Mouse (Mus musculus): ENCODE results near the gene Lrmda. TPM values are rescaled to one million over a fixed set of nuclear protein-coding genes. Genes with fewer than 3 reads are reported as not detected.

Lrmda gene
- total RNA-seq, 2 experiments from 2014 or later: 0.27 TPM; not detected in 1

DNA sequence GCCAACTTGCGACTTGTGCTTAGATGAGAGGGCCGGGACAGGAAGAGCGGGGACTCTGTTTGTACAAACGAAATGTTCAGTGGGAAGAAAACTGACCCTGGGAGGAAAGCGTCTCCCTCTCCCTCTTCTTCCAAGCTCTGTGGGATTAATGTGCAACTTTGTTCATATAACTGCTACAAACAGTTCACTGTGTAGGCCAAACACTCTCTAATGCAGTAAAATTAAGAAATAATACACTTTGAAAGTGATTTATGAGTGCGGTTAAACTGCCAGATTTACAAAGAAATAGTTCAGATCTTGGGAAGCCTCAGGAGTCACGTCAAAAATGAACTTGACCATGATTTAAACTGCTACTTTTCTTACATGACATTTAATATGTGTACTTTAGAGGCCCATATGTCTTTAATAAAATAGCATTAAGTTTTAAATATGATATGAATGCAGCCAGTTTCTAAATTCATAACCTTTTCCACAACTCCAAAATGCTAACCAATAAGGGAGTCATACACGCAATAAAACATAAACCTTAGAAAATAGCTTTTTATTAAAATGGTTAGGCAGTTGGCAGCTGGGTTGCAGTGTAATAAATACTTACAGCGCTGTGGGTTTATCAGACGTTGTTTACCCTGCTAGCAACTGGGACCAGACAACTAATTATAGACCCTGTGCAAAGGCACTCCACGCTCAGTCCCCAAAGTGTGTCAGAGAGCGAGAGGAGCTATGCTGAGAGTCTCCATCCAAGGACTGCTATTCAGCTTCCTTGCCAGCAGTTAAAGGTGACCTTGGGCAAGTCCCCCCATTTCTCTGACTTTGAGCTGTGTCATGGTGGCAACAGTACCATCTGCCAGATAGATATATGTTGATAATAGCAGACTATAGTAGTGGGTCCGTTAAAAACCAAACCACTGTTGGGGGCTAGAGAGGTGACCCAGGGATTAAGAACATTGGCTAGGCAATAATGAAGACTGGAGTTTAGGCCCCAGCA lies 590.0 kb downstream of the Lrmda start:
- DNase-seq (ENCODE audit: extremely low spot score in 1 of 2, low spot score in 1 of 2): no peak

DNA sequence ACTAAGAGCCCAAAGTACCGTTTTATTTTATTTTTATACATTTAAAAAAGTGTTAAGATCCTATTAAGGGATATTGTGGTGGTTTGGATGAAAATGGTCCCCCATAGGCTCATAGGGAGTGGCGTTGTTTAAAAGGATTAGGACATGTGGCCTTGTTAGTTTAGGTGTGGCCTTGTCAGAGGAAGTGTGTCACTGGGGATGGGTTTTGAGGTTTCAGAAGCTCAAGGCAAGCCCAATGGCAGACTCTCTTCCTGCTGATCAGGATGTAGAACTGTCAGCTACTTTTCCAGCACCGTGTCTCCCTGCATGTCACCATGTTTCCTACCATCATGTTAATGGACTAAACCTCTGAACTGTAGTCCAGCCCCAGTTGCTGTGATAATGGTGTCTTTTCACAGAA lies 591.5 kb downstream of the Lrmda start:
- no peak for DNase-seq (ENCODE audit: extremely low spot score in 1 of 2, low spot score in 1 of 2)

DNA sequence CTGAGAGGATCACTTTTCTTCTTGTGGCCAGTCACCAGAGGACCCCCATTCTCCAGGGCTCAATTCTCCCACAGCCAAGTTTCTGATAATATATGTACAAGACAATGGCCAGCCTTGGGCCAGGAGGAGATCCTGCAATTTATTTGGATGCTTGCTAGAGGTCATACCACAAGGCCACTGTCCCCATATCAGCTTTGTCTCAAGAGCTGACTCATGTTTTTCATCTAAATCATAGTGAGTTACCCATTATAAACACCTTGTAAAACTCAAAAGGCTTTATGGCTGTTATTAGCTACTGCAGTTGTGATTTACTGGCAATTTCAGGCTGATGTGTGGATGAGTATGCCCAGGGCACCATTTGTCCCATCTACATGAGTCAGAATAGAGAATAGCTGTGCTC lies 600.7 kb downstream of the Lrmda start:
- DNase-seq (ENCODE audit: extremely low spot score in 1 of 2, low spot score in 1 of 2): no peak

DNA sequence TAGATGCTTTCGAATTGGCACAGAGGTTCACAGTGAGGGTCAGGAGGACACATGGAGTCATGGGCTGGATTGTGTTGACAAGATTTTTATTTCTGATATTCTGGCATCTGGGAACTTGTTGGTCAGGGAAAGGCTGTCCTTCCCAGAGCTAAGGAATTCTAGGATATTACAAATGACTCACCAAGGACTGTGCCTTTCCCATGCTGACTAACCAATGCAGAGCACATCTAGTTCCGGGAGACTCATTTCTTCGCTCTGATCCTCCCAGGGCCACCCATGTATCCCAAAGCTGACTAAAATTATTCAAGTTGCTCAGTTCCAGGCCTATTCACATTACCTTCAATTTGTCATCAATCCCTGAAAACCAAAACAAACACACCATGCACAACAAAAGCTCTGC lies 602.4 kb downstream of the Lrmda start:
- DNase-seq (ENCODE audit: extremely low spot score in 1 of 2, low spot score in 1 of 2): no peak

DNA sequence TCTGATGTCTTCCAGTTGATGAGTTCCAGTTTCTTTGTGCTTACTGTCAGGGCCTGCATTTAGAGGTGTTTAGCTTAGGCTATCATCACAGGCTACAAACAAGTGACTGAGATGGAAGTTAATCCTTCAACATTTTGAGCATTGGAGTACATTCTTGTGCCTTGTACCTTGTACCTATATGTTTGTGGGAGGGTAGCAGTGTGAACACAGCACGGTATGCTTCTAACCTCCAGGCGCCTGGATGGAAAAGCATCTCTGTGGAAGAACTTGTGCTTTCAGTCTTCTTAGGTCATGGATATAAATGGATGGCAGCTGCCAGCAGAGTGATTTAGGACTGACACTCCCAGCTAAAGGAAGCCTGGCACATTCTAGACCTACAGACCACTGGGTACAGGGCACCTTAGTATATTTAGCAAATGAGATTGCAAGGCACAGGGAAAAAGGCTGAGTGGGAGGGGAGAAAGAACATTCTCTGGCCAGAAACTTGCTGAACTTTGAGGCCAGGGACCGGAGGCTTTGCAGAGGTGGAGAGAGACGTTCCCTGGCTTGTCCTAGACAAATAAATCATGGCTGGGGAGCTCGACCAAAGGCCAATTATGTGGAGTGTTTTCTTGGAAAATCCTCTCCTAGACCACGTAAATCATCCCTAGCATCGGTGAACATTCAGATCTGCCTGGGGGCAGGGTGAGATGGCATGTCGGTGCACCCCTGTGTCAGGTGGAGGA lies 607.8 kb downstream of the Lrmda start:
- no peak for DNase-seq (ENCODE audit: extremely low spot score in 1 of 2, low spot score in 1 of 2)

DNA sequence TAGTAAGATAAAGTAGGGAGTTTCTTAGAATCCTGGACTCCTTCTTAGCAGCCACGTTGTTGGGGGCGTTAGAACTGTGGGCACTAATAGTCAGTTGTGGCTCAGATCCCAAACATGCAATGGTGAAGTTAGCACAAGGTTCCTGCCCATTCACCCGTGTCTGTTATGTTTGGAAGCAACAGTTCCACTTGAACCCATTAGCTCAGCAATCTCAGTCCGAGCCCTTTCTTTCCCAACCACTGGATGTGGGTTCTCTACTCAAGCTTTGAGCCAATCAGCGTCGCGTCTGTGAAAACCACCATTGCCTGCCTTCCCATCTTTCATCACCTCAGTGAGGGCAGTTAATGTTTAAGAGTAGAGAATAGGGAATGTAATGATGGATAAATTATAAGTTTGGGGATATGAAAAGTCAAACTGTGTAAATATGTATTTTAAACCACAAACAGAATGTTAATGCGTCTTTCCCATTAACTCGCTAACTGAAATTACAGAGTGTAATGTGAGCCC lies 610.9 kb downstream of the Lrmda start:
- no peak for DNase-seq (ENCODE audit: extremely low spot score in 1 of 2, low spot score in 1 of 2)

DNA sequence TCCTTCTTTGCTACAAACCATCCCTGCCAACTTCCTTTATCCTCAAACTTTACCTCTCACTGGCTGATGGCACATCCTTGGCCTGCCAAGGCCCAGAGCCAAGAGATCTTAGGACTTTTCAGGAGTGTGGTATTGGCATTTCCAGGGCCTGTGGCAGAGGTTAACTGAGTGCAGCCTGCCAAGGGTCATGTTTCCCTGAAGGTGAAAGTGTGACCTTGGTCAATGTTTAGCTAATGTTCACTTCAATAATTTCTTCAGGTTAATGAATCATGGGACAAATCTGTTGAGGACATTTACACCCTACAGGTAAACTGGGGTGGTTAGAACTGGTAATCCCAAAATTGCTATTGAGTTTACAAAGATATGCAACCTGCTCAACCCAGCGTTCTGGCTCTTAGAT lies 614.1 kb downstream of the Lrmda start:
- DNase-seq (ENCODE audit: extremely low spot score in 1 of 2, low spot score in 1 of 2): no peak

DNA sequence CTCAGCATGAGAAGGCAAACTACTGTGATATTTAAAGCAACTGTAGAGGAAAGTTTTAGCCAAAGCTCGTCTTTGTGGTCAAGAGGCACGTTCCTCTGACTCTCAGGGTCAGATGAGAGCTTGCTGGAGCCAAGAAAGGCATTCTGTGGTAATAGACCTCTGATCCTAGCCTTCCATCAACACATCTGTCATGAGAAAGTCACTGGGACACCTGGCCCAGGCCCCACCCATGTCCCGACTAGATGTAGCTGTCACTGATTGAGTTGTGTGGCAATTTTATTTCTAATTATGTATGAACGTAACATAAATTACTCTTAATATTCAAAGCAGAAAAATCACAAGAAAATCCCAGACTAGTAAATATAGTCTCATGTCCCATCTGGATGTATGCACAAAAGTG lies 624.0 kb downstream of the Lrmda start:
- DNase-seq (ENCODE audit: extremely low spot score in 1 of 2, low spot score in 1 of 2): no peak

DNA sequence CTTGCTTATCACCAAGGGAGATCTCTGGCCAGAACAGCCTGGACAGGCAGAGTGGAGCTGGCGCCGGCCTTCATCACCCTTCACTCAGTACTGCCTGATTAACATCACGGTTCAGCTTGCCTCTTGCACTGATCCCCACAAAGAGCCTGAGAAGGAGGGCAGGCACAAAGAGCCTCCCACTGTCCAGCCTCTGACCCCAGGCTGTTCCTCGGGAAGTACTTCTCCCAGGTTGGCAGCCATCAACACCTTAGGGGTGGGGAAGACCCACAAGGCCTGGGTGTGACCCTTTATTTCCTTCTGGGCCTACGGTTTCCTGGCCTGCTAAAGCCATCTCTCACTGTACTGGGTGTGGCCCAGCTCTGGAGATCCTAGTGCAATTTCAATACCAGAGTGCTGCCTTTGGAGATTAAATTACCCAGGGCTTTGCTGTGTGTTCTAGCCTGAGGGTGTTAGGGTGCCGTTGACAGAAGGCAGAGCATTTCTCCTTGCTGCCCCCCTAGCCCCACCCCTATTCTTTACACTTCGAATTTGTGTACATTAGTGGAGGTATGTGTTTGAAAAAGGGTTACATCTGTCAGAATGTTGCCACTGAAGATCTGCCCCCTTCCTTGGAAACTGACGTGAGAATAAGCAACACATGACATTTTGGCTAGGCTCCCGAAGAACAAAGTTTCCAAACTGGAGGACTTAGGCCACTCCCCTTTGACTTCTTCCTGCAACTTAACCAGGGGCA lies 628.5 kb downstream of the Lrmda start:
- no peak for DNase-seq (ENCODE audit: extremely low spot score in 1 of 2, low spot score in 1 of 2)

DNA sequence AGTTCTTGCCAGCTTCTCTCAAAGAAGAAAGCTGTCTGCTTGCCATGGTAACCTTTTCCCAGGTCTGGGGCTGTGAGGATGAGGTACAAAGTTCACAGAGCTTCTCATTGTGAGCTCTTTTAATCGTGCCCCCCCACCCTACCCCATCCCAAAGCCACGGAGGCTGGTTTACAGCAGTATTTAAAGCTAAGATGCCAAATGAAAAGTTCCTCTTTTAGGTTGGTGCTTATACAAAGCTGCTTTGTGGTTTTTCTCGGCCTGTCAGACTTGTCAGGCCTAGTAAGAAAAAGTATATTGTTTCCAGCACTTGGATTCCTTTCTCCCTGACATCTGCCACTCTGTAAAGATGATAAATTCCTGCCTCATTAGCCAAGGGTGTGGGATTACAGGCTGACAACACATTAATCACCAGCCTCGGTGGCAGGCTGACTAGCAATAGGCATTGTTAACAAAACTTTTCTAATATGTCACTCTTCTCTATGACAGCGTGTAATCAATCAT lies 629.9 kb downstream of the Lrmda start:
- DNase-seq (ENCODE audit: extremely low spot score in 1 of 2, low spot score in 1 of 2): no peak

DNA sequence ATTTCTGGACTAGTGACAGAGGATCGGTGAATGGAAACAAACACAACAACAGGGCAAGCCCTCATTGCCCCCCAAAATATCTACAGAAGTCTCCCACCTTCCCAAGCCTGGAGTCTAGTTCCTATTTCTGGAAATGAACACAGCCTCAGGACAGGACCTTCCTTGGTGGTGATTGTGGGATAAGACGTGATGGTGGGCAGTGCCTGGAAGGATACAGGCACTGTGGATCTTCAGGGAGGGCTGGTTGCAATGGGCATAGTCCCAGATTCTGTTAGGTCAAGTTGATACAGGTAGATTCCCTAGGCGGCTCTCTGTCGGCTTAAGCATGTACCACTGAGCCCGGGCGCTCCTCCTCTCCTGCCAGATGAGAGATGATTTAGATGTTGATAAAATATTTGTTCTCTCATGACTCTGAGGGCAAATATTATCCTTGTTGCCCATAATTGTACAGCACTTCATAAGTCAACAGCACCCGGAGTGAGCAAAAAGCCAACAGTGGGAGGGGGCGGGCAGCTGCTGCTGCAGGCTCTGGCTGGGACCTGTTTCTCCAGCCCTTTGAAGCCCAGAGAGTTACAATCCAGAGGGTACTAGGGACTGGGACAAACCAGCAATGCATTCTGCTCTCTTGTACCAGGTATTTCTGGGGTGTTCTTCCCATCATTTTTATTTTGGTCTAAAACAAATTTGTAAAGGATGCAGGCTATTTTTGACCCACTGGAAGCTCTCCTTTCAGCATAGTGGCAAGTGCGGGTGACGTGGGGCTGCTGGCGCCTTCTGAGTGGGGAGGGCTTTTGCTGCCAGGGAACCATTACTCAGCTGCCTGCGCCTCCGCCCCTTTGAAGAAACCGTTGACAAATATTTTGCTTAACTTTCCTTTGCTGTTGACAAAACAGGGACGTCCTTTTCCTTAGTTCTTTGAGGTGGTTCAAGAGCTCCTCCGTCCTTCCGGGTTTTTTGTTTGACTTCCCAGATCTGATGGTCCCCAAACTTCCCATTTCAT lies 630.8 kb downstream of the Lrmda start:
- no peak for DNase-seq (ENCODE audit: extremely low spot score in 1 of 2, low spot score in 1 of 2)

DNA sequence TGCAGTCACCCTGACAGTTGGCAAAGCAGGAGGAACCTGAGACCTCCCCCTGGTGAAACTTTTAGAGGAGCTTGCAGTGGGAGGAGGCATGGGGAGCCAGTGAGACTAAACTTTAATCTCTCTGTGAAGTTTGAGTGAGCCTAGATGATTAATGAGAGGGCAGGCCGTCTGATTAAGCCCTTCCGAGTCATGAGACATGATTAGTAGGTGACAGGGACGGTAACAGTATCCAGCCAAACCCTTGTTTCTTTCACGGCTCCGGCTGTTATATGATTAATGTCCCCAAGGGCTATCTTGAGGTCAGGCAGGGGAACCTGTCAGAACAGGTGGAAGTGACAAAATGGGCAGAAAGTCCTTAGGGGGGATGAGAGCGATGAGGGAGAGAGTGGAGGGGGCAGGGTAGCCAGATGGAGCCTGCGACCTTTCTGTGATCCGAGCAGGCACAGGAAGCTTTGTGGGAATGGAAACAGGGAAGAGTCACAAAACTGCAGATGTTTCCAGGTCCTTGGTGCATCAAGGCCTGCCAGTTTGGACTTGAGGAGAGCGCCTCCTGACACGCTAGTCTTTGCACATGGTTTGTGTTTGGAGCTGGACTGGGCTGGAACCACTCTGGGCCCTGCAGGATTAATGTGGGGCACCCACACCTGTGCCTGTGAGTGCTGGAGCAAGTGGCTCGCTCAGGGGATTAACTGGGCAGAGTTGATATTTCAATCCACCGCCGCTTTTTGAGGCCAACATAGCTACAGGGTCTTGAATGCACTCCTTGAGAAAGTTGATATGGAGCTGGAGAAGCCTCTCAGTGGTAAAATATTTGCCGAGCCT lies 631.8 kb downstream of the Lrmda start:
- DNase-seq (ENCODE audit: extremely low spot score in 1 of 2, low spot score in 1 of 2): no peak

DNA sequence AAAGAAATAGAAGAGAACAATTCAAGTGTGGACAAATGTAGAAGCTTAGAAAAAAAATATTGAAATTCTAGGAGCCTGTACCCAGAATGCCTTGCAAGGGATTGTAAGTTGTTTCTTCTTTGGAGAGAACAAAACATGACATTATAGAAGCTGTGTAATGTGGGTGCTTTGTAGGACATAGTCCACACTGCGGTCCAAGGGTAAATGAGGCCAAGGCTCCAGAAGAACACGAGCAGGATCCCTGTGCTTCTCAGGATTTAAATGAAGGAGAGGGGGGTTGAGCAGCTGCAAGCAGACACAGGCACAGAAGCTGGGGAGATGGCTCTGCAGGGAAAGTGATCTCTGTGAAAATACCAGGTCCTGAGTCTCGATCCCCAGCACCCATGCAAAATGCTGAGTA lies 643.0 kb downstream of the Lrmda start:
- no peak for DNase-seq (ENCODE audit: extremely low spot score in 1 of 2, low spot score in 1 of 2)

DNA sequence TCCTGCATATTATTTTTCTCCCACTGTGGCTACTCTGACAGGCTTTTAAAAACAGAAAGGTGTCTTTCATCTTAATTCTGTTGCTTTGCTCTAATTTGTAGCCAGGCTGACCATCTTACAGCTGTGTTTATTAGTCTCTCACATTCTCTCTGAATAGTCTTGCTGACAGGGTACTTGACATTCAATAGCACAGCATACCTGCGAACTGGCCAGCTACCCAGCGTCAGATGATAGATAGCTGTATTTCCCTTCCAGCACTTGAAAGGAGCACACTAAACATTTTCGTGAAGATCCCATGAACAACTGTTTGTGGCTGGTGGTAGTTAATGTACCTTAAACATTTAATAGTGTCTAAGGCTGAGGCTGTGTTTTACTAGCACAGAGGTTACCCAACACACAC lies 646.9 kb downstream of the Lrmda start:
- DNase-seq (ENCODE audit: extremely low spot score in 1 of 2, low spot score in 1 of 2): no peak

DNA sequence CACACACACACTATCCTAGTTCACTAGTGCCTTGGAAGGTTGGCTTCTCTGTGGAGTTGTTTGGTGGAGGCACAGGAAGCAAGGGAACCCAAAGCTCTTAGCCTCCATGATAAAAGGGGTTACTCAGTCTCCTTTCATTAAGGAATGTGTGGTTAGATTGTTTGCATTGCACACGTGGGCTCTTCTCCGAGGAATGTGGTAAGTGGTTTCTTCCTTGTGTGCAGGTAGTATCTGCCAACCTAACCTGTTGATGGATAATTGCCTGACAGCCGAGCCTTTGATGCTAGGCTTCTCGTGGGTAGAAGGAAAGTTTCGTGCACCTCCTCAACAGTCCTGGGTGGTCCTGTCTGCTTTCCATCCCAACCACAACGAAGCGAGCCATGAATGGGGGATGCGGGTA lies 648.8 kb downstream of the Lrmda start:
- DNase-seq (ENCODE audit: extremely low spot score in 1 of 2, low spot score in 1 of 2): no peak

DNA sequence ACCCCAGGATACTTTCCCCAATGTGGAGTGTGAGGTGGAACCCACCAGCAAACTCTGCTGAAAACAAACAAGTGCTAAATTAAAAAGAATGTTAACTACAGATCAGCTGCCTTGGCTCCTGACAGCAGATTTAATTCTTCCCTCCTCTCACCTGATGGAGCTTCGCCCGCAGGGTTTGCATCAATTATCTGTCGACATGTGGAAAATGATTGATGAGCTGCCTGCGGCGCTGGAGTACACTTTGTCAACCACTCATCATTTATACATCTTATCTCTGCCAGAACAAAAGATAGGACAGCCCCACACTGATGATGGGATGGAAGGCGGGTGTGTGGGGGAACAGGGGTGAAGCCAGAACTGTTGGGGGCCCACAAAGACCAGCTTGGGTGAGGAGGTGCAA lies 649.2 kb downstream of the Lrmda start:
- DNase-seq (ENCODE audit: extremely low spot score in 1 of 2, low spot score in 1 of 2): no peak

DNA sequence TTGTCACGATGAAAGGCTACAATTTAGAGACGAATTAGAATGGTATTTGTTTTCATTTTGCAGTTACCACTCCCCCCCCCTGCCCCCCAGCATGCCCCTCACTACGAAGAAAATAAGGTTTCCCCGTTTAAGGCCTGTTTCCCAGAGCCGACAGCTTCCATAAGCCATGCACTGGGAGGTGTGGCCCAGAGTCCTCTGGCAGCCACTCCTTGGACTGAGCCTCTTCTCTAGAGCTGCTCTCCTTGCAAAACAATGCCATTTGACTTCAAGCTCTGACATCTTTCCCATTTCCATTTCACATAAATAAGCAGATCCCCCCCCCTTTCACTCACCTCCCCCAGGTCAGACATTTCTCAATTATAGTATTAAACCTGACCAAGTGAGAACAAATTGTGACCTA lies 654.1 kb downstream of the Lrmda start:
- DNase-seq (ENCODE audit: extremely low spot score in 1 of 2, low spot score in 1 of 2): no peak

DNA sequence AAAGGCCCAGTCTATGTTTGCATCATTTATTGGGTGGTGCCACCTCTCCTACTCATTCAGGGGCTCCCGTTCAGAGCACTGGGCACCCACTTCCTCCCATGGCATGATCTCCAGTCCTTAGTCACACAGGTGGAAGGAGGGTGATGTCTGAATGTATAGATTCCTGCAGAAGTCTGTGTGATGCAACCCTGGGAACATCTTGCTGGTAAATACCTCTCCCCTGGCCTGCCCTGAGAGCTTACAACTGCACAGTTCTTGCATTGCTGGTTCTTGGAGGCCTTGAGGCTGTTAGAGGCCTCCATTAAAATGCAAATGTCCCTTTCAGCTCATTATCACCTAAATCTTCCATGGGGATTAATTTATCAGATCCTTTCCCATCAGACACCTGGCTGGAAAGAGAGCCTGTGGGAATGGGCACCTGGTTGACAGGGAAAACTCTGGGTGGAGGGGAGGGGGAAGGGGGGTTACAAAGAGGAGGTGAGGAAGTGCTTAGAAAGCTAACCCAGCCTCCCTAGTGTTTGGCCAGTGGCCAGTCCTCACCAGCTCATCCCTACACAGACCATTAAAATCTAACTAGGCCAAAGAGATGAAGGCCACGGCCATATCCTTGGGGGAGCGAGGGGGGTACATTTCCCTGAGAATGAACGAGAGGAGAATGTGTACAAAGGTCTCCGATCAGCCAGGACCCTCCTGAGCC lies 659.6 kb downstream of the Lrmda start:
- no peak for DNase-seq (ENCODE audit: extremely low spot score in 1 of 2, low spot score in 1 of 2)
